Mouse (Mus musculus) forebrain, embryonic 14.5 days (tissue): ENCODE results near the gene Scd4. TPM values are rescaled to one million over a fixed set of nuclear protein-coding genes. Genes with fewer than 3 reads are reported as not detected.

Experiments used
- ATAC-seq: fragments of 200-750 bp; cut with Nextera tagmentation; 2 replicates; pipeline ENCODE4 v1.8.0; 2017; ENCODE audit warnings: mild to moderate bottlenecking, moderate library complexity
- DNase-seq: peaks from one replicate; pipeline ENCODE4 v3.0.0-alpha.2; 2015; ENCODE audit warnings: low spot score
- H3K27ac ChIP-seq: fragments of 300-500 bp; sonication (generic); 2 replicates; pipeline ENCODE4 v1.5.1; 2014; ENCODE audit warnings: low read depth, mild to moderate bottlenecking, control low read depth, low read length, moderate library complexity
- H3K27me3 ChIP-seq: fragments of 300-500 bp; sonication (generic); replicated peaks from 2 replicates; pipeline ENCODE4 v1.6.1; 2014; ENCODE audit warnings: low read length, control low read depth, mixed read lengths; ENCODE audit not compliant: control insufficient read depth, insufficient read depth
- H3K36me3 ChIP-seq: fragments of 300-500 bp; sonication (generic); 2 replicates; pipeline ENCODE4 v1.6.1; 2014; ENCODE audit warnings: low read length, control low read depth; ENCODE audit not compliant: control insufficient read depth, insufficient read depth
- H3K4me1 ChIP-seq: fragments of 300-500 bp; sonication (generic); 2 replicates; pipeline ENCODE4 v1.6.1; 2014; ENCODE audit warnings: antibody characterized with exemption, low read length, control low read depth; ENCODE audit not compliant: control insufficient read depth, insufficient read depth
- H3K4me2 ChIP-seq: fragments of 300-500 bp; sonication (generic); 2 replicates; pipeline ENCODE4 v1.6.1; 2014; ENCODE audit warnings: mild to moderate bottlenecking, control low read depth, low read length
- H3K4me3 ChIP-seq: fragments of 300-500 bp; sonication (generic); 2 replicates; pipeline ENCODE4 v1.5.1; 2014; ENCODE audit warnings: low read depth, low read length, control low read depth
- H3K9ac ChIP-seq: fragments of 300-500 bp; sonication (generic); 2 replicates; pipeline ENCODE4 v1.6.1; 2014; ENCODE audit warnings: mild to moderate bottlenecking, low read length, control low read depth, moderate library complexity
- H3K9me3 ChIP-seq: fragments of 300-500 bp; sonication (generic); replicated peaks from 2 replicates; pipeline ENCODE4 v1.6.1; 2016; ENCODE audit warnings: low read length, control low read depth, mixed read lengths; ENCODE audit not compliant: control insufficient read depth
- WGBS: fragments of 180-500 bp; shearing (Covaris S2); extraction: QIAGEN DNeasy Blood & Tissue Kit; methylation state at CpG from one replicate; pipeline ENCODE4 v1.1.7; 2014; 5-methylcytosine and 5-hydroxymethylcytosine counted together
- polyA plus RNA-seq: library from polyadenylated mRNA; unstranded; fragments of >200 nt; fragmentation: Nextera tagmentation; extraction: Ambion mirVana; gene quantifications from 2 replicates; pipeline ENCODE4 v1.2.1, GENCODE M21; 2014

Scd4 gene
- polyA plus RNA-seq: 0.10 and 0.42 TPM in 2 replicates

DNA sequence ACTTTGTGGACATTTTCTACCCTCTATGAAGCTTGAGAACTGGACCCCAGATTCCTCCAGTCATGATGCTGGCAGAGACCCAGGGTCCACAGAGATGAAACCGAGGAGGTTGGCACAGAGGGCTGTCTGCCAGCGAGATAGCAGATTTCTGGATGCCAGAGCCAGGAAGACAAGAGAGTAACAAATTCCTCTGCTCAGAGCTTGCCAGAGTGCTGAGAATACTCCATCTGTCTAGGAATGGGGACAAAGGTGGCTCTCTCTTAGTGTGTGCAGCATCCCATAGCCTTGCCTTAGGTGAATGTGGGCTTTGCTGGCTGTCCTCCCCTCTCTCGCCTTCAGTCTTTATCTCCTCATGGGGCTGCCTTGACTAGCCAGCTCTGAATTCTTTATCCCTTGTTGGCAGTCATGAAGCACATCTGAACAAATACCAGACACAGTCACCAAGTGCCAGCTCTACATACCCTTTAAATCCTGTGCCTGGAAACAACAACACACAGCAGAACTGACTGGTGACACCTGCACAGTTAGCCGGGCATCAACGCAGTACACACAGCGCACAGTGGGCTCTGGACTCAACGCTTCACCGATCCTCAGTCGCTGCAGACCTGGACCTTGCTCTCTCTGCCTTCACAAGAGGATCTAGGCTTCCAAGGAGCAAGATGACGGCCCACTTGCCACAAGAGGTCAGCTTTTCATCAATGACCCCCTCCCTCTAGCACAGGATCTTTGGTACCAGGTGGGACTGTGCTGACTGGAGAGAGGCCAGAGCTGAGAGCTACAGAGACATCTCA lies at the start of gene Scd4:
TSS of gene Scd4 (plus strand) at position 260 of the 791 bp plus-strand sequence.
- H3K4me3 ChIP-seq: no peak within 1 kb of the TSS
- H3K9me3 ChIP-seq: no peaks in the 10 kb centered on the region
- no peaks in the 10 kb centered on the region for H3K27me3 ChIP-seq
- H3K9ac ChIP-seq: no peak within 1 kb of the TSS
- 71% methylated on average over 10 of the region's 10 CpGs for WGBS
- H3K4me2 ChIP-seq: no peak within 1 kb of the TSS
- ATAC-seq (peak; percentile 54; the same call in 1 of the 2 replicates), DNase-seq (peak; percentile 66)
- H3K27ac ChIP-seq: peak within 1 kb of the TSS; percentile 6; the same call in 1 of the 2 replicates
- no peaks in the 10 kb centered on the region for H3K4me1 ChIP-seq
- H3K36me3 ChIP-seq: no peaks in the 10 kb centered on the region

DNA sequence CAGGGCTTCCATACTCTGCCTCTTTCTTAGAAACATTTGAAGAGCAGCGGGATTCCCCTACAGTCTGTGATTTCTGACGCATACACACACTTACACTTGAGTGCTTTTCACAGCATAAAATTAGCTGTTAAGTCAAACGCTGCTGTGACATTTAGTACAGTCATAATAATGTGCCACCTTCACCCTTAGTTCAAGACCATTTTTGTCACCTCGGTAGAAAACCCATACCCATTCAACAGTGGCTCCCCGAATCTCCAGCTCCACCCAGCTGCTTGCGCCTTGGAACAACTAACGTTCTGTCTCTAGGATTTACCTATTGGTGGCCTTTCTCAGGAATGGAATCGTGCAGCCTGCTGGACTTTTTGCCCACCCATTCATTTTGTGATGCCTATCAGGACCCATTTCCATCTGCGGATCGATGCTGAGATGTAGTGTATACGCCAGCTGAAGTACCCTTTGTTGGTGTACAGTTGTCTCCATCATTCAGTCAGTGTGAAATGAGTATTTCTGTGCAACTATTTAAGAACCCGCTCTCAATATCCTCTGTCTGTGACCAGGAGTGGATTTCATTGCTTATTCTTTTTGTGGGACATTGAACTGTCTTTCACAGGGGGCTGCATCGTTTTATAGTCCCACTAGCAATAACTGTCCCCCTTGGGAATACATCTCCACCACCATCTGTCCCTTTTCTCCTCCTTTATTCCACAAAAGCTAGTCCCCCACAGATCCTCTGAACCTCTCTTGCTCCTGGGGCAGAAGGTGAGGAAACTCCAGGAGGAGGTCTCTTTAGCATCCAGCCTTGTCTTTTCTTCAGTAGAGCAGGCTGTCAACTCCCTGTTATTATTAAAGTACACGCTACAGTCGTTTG lies 49.5 kb upstream of the Scd4 start:
- Histone ChIP-seq H3K36me3 (no peaks in the 10 kb centered on the region), H3K4me2 (peak overlapping the region; percentile 86), H3K9ac (peak overlapping the region; percentile 49; the same call in 1 of the 2 replicates), H3K9me3 (no peaks in the 10 kb centered on the region), H3K27me3 (no peaks in the 10 kb centered on the region), H3K4me3 (peak overlapping the region; percentile 42), H3K27ac (peak overlapping the region; percentile 95), H3K4me1 (peaks cover 30% of the 10 kb centered on the region)
- peak; percentile 51 for DNase-seq
- WGBS: 14% methylated on average over 15 of the region's 15 CpGs
- ATAC-seq: 0 out of 2 replicates have a peak, but pooled peaks have one; percentile 0

DNA sequence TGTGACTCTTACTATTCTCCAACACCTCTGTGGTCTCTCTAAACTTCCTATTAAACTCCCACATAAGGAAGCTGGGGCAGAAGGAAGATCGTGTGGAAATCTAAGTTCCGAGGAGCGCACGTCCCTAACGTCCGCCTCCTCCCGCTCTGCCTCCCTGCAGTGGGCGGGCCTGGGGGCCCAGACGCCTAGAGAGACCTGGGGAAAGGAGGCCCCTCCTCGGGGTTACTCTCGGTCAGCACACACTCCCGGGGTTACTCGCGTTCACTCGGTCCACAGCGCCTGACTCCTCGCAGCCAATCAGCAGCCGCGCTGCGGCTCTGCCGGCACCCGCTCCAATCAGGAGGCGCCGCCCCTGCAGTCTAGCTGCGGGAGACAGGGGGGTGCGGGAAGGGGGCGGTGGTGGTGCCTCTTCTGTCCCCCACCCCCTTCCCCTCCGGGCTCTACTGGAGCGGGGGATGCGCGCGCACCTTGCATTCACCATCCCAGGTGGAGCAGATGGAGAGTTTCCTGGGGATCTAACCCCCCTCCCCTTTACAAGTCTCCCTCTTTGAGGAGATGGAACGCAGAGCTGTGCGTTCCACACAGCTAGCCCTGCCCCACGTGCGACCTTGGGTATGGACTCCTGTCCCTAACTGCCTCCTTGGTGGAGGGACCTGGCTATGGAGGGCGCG lies 48.7 kb upstream of the Scd4 start:
- under 1% methylated on average over 37 of the region's 38 CpGs for WGBS
- H3K9ac ChIP-seq: peak overlapping the region; percentile 66
- DNase-seq: peak; percentile 98
- H3K4me1 ChIP-seq: peaks cover 30% of the 10 kb centered on the region
- H3K4me3 ChIP-seq: peak overlapping the region; percentile 42
- no peaks in the 10 kb centered on the region for H3K27me3 ChIP-seq
- ATAC-seq: peak; percentile 99
- H3K9me3 ChIP-seq: no peaks in the 10 kb centered on the region
- H3K36me3 ChIP-seq: no peaks in the 10 kb centered on the region
- peak overlapping the region; percentile 86 for H3K4me2 ChIP-seq
- H3K27ac ChIP-seq: peak overlapping the region; percentile 95

DNA sequence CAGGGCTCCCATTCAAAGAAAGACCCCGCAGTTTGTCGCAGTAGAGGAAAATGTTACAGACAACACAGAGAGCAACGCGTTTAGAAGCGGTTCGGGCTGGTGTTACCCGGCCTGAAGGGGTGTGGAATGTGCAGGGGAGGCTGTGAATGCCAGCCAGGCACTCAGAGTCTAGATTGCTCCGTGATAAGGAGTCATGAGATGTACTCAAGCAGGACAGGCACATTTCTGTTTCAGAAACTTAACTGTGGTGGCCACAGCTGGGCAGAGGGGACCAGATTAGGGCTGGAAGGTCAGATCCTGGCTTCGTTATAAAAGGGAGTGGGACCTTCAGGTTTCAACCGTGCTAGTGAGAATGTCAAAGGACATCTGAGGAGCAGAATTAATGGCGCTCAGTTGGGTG lies 48.2 kb upstream of the Scd4 start:
- no peak for DNase-seq
- WGBS: 2% methylated on average over 11 of the region's 11 CpGs
- peak overlapping the region; percentile 66 for H3K9ac ChIP-seq
- H3K9me3 ChIP-seq: no peaks in the 10 kb centered on the region
- peak overlapping the region; percentile 42 for H3K4me3 ChIP-seq
- peak; percentile 28; the same call in 1 of the 2 replicates for ATAC-seq
- H3K27ac ChIP-seq: peak overlapping the region; percentile 95
- peaks cover 30% of the 10 kb centered on the region for H3K4me1 ChIP-seq
- no peaks in the 10 kb centered on the region for H3K27me3 ChIP-seq
- H3K4me2 ChIP-seq: peak overlapping the region; percentile 86
- H3K36me3 ChIP-seq: no peaks in the 10 kb centered on the region

DNA sequence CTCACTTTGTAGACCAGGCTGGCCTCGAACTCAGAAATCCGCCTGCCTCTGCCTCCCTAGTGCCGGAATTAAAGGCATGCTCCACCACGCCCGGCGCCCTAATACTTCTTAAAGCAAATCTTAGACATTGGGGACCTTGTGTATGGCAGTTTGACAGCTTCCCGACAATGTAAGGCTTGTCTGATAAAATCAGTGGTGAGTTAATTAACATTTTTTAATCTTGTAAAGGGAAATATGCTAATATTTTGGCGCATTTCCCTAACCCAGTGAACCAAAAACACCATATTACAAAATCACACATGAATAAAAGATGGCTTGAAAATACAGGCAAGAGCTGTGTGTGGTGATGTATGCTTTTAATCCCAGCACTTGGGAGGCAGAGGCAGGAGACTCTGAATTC lies 47.3 kb upstream of the Scd4 start:
- DNase-seq (no peak), ATAC-seq (no peak)
- H3K27ac ChIP-seq: no peak overlapping the region
- H3K4me1 ChIP-seq: peaks cover 29% of the 10 kb centered on the region
- no peak overlapping the region for H3K4me3 ChIP-seq
- H3K9me3 ChIP-seq: no peaks in the 10 kb centered on the region
- no peaks in the 10 kb centered on the region for H3K27me3 ChIP-seq
- 88% methylated on average over 8 of the region's 8 CpGs for WGBS
- H3K9ac ChIP-seq: no peak overlapping the region
- H3K36me3 ChIP-seq: no peaks in the 10 kb centered on the region
- no peak overlapping the region for H3K4me2 ChIP-seq

DNA sequence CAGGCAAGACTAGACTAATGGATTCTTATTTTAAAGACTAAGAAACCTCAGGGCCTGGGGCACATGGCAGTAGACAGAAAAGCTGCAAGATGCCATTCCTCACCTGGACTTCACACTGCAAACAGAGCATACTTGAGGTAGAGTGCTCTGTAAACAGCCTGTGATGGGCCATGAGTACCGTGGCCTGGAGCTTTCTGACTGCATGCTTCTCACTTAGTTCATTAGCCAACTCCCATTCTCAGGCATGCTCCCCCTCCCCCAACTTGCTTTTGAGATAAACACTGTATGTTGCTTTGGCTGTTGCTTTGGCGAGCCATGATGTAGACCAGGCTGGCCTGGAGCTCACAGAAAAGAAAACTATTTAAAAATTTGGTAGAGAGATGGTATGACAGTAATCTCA lies 46.8 kb upstream of the Scd4 start:
- Histone ChIP-seq H3K4me3 (no peak overlapping the region), H3K4me1 (peaks cover 23% of the 10 kb centered on the region), H3K4me2 (no peak overlapping the region), H3K27ac (no peak overlapping the region), H3K9ac (no peak overlapping the region), H3K9me3 (no peaks in the 10 kb centered on the region), H3K36me3 (no peaks in the 10 kb centered on the region), H3K27me3 (no peaks in the 10 kb centered on the region)
- DNase-seq (no peak), ATAC-seq (no peak)
- WGBS: 52% methylated on average over 2 of the region's 2 CpGs

DNA sequence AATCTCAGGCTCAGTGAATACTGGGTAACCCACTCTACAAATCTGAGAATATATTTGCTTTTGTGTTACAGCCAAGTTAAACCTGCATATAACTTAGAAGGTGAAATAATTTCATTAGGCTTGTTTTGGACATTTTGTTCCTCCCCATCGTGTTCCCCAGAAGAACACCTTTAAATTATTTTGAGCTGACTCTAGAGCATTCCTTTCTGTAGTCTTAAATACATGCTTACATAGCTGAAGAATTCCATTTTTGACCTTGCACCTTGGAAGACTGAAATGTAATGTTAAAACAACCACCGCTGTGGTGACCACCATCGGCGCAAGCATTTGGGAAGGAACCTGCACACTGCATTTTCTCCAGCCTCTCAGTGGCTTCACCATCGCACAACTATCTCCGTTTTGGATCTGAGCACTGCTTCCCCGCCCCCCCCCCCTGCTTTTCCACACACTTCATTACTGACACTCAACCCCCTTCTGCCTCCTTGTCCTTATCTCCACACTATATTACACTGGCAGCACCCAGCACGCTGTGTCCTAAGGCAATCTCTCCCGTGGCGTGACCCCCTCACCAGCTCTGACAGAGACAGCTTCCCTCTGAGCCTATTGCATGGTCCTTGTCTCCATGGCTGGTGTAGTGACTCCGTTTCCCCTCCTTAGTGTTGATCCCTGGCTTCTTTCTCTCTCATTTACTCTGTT lies 45.3 kb upstream of the Scd4 start:
- no peak for DNase-seq
- Histone ChIP-seq H3K4me3 (no peak overlapping the region), H3K9ac (no peak overlapping the region), H3K9me3 (no peaks in the 10 kb centered on the region), H3K27me3 (no peaks in the 10 kb centered on the region), H3K36me3 (no peaks in the 10 kb centered on the region), H3K27ac (no peak overlapping the region), H3K4me1 (peaks cover 25% of the 10 kb centered on the region), H3K4me2 (no peak overlapping the region)
- no peak for ATAC-seq
- WGBS: 89% methylated on average over 11 of the region's 11 CpGs

DNA sequence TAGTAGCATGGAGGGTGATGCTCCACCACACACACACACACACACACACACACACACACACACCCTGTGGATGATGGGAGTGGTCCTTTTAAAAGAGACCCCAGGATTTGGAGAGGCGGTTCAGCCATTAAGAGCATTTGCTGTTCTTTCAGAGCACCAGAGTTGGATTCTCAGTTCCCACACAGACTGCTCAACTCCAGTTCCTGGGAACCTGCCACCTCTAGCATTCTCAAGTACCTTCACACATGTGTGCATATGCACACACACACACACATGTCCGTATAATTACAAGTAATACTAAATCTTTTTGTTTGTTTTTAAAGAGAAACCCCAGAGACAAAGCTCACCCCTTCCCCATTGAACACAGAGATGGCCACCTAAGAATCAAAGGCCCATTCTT lies 40.8 kb upstream of the Scd4 start:
- no peak overlapping the region for H3K9ac ChIP-seq
- no peak overlapping the region for H3K4me3 ChIP-seq
- H3K36me3 ChIP-seq: peaks cover 23% of the 10 kb centered on the region
- 72% methylated on average over 2 of the region's 2 CpGs for WGBS
- H3K27ac ChIP-seq: 0 out of 2 replicates have a peak overlapping the region, but pooled peaks have one; percentile 98
- H3K27me3 ChIP-seq: no peaks in the 10 kb centered on the region
- no peak for ATAC-seq
- DNase-seq: no peak
- no peaks in the 10 kb centered on the region for H3K9me3 ChIP-seq
- peaks cover 15% of the 10 kb centered on the region for H3K4me1 ChIP-seq
- peak overlapping the region; percentile 99; the same call in 1 of the 2 replicates for H3K4me2 ChIP-seq
